Mouse (Mus musculus): ENCODE results near the gene Rnaseh1. TPM values are rescaled to one million over a fixed set of nuclear protein-coding genes. Genes with fewer than 3 reads are reported as not detected.

Rnaseh1 gene
- total RNA-seq (2021): 10 to 100 TPM in 1 of 2 experiments, 1 to 10 TPM in 1; 9.5 to 14.7 TPM
- polyA plus RNA-seq (2012; rRNA removed): 4.0 and 5.1 TPM in 2 replicates
- long read RNA-seq, transcript Rnaseh1-201 (8 exons, 1,455 nt): major isoform, 11 of 12 reads
- long read RNA-seq, partial matches to known transcripts: 0 of 12 reads
- long read RNA-seq, other reads (novel, unspliced or antisense): 1 of 12 reads

DNA sequence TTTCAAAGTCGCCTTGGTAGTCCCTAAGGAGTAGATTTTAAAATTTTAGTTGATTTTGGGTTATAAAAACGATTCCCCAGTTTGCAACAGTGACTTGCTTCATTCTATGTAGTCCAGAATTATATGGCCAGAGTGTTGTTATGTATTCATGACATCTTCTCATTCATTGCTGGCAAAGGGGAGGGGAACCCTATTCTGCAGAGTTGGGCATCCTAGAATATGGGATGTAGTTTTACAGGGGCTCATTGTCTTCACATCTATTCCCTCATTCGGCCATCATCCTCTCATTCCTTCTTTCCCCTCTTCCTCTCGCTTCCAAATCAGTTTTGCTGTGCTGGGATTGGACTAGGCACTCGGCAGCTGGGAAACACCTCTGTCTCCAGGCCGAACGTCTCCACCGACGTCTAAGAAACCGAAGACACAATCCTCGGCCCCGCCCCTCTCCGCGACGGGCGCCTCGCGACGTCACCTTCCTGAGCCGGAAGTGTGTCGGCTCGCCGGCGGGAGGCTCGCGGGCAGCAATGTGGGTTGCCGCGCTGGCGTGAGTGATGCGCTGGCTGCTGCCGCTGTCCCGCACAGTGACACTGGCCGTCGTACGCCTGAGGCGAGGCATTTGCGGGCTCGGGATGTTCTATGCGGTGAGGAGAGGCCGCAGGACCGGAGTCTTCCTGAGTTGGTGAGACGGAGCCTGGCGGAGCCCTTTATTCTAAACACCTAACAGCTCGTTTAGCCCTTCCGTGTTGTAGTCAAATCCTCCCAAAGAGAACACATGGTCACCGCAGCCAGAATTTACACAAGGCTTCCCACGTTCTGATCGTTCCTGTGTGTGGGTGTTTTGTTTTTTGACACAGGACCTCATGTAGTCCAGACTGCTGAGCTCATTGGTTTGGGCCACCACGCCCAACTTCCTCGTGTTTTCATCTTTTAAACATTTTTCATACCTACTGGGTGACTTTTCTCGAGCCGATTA lies at the start of gene Rnaseh1:
Gene Rnaseh1 (plus strand): TSS at position 462 of the 970 bp plus-strand sequence.
- peak; percentile 93 for DNase-seq

DNA sequence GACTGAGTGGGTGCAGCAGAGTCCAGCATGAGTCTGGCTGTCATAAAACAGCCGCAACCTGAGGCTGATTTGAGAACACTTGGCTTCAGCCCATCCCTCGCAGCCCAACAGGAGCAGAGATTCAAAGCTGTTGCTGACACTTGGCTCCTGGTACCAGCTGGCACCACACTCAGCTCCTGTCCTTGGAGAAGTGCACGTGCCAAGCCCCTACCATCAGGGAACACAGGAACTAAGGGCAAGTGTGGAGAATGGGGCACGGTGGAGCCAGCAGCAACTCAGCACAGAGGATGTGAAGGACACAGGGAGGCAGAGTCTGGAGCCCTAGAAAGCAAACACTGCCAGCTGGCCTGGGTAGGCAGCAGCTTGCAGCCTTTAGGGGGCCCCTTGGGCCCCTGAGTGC lies 47.1 kb upstream of the Rnaseh1 start:
- DNase-seq: peak; percentile 72

DNA sequence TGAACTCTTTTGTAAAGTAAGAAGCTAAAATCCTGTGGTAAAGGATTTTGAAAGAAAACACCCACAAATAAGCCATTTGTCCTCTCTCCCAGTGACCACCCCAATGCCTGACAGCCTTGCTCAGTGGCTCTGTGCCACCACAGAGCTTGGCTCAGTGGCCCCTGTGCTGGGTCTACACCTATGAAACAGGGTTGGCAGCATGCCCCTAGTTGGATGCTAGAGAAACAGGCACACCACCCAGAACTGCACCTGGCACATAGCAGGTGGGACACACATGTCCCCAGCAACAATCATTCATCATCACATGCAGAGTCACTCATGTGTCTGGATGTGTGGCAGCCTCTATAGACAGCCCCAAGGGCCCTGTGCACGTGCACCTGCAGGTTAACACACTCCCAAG lies 45.9 kb upstream of the Rnaseh1 start:
- DNase-seq: no peak

DNA sequence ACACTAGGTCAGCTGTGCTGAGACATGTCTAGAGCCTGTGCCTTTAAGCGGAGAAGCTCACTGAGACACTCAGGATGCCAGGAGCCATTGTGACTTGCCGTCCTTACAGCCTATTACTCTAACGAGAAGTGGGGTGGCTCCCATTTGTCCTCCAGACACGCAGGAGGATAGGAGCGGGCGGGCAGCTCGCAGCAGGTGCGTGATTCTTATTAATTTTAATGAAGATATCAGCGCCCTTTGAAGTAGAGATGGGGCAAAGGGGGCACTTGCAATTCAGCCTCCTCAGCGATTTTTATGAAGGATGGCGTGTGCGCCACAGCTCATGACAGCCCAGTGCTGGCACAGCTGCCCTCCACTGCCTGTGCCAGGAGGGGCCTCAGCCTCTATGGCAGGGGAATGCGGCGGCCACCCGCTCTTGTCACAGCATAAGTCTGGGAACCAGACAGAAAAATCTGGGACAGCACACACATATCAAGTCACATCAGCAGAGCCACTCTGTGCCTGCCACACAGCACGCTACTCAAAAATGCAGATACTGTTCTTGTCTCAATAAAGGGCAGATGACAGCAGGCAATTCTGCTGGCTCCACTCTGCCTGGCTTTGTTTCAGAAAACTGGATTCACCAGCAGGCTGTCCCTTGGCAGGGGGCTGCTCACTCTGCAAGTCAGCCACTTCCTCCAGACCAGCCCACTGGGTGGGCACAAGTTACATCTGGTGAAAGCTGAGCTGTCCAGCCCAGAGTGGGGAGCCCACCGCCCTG lies 41.7 kb upstream of the Rnaseh1 start:
- no peak for DNase-seq

DNA sequence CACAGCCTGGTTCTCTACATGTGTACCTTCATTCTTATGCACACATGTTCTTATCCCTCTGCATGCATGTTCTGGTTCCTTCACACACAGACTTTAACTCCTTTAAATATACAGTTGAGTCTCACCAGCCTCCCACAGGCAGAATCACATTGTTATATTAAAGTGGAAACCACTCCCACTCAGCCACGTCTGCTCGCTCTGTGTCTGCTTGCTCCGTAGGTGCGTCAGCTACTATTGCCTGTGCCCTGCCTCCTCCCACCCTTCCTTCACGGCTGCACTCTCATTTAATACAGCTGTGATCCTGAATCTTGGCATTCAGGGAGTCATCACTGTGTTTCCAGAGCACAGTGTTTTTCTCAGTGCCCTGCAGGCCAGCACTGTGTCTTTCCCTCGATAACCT lies 37.0 kb upstream of the Rnaseh1 start:
- no peak for DNase-seq

DNA sequence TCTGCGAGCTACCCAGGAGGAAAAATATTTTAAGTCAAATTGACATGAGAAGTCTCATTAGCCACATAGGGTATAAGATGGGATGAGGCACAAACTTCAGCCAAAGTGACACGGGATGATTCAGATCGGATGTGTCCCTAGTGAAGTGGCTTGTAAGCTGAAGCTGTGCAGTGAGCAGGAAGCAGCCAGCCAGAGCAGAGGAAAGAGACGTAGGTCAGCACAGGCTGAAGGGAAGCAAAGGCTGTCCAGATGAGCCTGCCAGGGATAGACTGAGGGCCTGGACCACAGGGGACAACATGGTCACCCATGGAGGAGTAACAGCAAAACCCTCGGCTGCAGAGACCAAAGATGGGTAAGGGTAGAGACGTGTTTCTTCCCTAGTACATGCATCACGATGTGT lies 35.0 kb upstream of the Rnaseh1 start:
- DNase-seq: no peak

DNA sequence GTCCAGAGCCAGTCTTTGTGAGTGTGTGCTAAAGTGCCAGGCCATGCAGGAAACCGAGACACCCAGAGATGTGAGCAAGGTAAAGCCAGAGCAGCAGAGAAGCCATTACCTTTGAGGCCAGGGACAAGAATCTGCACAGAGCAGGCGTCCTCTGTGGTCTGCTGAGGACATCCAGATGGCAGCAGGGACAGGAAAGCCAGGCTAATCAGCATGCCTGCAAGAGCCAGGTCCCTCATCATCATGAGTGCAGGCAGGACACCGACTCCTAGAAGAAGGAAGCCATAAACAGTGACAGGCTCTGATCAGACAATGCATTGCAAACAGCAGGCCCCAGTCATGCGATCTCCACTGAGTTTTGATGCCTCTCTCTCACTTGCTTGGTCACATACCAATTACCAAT lies 32.1 kb upstream of the Rnaseh1 start:
- no peak for DNase-seq

DNA sequence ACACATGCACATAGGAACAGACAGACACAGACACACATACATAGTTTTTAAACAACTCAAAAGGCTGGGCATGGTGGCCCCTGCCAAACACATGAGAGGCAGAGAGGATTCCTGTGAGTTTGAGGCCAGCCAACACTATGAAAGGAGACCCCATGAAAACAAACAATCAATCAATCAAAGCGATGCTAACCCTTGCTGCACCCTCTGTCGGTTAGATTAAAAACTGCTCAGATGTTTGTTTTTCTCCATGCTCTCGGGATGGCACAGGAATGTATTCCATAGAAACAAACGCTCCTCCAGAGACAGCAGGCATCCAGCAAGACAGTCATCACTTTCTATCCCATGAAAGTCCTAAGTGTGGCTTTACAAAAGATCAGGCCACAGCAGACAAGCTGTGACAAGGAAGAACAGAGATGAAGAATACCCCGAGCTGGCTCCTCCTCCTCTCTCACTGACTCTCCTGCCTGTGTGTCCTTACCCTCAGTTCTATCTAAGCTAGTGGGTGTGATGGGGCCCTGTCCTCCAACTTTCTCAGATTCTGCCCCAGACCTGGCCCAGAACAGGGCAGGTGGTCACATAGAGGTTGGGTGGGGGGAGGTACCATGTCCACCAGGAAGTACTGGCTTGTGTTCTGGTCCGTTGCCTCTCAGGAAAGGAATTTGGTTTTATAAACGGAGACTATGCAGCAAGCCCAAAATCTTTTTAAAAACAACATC lies 27.8 kb upstream of the Rnaseh1 start:
- DNase-seq: no peak

DNA sequence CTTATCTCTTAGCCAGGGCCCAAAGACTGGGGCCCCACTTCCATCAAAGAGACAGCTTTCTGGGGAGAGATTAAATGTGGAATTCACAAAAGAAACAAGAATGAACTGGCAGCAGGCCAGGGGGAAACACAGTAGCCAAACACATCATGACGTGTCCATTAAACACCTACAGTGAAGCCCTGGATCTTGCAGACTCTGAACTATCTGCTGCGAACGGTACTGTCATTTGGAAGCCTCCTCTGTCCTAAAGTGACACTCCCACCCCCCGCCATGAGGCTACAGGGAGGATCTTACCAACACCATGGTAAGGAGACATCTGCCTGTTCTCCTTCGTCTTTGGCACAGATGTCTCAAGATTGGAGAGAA lies 27.3 kb upstream of the Rnaseh1 start:
- DNase-seq: no peak

DNA sequence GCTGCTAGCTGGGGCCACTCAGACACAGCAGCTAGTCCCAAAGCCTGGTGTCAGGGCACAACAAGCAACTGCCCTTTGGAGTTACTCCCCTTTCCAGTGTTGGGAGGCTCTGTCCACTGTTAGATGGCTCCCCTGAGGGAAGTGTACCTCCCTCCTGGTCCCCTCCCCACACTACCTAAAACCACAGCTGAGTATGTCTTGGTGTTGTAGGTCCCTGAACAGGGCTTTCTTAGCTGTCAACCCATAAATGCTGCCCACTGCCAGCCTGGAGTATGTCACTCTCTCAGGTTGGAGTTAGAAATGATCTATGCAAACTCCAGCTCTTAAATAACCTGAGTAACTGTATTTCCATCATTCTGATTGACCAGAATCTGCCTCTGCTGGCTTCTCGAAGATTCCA lies 26.8 kb upstream of the Rnaseh1 start:
- no peak for DNase-seq

DNA sequence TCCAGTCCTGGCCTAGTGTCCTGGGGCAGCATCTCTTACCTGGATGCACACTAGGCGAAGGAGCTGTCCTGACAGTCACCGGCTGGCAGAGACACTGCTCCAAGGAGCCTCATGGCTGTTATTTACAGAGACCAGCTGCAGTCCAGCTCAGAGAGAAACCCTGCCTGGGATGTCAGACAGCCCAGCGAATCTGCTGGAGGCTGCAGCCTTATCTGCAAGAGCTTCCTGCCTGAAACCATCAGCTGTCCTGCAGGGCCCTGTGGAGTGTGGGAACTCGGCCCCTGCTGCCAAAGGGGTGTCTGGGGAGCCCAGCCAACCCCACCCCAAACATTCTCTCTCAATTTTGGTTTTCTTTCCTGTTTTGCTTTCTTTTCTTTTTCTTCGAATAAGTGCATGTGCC lies 26.2 kb upstream of the Rnaseh1 start, which contains the start of gene Colec11:
Gene Colec11 (minus strand): TSS at position 183 of the 400 bp plus-strand sequence.
- DNase-seq: no peak

DNA sequence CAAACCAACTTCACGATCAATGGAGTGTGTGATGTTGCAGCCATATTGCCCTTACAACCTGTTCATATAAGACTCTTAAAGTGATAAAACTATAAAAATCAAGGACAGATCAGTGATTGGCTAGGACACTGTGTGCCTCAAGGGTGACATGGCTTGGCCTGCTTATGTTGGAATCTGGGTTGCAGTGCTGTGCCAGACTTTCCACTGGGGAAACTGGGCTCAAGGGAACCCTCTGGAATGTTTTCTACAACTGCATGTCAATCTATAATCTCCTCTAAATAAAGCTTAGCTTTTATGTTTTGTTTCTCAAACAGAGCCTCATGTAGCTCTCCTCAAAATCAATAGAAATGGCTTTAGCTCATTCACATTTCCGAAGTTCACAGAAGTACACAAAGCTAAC lies 25.2 kb upstream of the Rnaseh1 start:
- DNase-seq: no peak

DNA sequence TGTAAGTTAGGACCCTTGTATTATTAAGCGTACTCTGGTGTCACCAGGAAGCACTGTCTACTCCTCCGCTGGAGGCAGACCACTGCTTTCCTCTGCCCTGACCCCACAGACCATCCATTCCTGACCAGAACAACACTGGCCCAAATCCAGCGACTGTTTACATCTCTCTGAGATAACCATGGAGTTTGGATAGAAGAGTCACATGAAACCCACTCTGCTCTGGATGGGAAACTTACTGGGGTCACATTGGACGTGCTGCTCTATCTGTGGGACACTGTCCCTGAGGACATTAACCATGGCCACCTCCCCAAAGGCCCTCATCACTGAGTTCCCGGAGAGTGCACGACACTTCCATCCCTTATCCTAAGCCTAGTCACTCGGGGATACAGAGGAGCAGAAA lies 24.0 kb upstream of the Rnaseh1 start:
- no peak for DNase-seq

DNA sequence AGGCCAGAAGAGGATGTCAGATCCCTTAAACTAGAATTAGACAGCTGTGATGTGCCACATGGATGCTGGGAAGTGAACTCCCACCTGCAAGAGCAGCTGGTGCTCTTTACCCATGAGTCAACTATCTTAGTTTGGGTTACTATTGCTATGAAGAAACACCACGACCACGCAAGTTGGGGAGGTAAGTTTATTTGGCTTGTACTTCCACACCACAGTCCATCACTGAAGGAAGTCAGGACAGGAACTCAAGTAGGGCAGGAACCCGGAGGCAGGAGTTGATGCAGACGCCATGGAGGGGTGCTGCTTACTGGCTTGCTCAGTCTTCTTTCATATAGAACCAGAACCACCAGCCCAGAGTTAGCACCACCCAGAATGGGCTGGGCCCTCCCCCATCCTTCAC lies 22.3 kb upstream of the Rnaseh1 start:
- no peak for DNase-seq

DNA sequence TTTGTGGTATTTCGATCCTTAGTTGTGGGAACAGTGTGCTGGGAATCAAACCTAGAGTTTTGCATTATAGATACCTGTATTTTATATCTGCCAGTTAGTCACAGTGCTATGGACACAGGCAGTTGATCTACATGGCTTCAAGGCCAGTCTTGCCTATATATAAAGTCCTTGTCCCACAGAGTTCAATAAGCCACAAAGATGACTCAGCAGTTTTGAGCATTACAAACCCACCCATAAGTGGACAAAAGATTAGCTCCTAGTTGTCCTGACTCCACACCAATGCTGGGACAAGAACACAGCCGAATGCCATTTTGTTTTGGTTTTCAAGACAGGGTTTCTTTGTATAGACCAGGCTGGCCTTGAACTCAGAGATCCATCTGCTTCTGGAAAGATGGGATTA lies 21.0 kb upstream of the Rnaseh1 start:
- no peak for DNase-seq

DNA sequence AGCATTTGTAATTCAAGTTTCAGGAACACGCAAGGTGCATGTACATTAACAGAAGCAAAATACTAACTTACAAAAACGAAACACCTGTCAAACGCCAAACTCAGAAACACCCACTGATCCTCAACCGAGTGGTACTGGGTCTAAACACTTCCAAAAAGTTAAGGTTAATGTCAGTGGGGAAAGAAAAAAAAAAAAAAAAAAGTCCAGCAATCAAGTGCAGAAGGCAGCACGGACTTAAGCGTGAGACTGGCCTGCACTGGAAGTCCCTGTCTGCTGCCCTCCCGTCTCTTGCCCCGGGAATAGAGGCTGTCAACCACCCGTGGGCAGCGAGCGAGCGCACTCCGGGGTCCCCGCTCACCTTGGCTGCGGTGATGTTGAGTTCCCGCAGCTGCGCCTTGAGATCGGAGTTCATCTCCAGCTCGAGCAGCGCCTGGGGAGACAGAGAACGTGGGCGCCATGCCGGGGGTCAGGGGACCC lies 14.3 kb upstream of the Rnaseh1 start:
- DNase-seq: no peak

DNA sequence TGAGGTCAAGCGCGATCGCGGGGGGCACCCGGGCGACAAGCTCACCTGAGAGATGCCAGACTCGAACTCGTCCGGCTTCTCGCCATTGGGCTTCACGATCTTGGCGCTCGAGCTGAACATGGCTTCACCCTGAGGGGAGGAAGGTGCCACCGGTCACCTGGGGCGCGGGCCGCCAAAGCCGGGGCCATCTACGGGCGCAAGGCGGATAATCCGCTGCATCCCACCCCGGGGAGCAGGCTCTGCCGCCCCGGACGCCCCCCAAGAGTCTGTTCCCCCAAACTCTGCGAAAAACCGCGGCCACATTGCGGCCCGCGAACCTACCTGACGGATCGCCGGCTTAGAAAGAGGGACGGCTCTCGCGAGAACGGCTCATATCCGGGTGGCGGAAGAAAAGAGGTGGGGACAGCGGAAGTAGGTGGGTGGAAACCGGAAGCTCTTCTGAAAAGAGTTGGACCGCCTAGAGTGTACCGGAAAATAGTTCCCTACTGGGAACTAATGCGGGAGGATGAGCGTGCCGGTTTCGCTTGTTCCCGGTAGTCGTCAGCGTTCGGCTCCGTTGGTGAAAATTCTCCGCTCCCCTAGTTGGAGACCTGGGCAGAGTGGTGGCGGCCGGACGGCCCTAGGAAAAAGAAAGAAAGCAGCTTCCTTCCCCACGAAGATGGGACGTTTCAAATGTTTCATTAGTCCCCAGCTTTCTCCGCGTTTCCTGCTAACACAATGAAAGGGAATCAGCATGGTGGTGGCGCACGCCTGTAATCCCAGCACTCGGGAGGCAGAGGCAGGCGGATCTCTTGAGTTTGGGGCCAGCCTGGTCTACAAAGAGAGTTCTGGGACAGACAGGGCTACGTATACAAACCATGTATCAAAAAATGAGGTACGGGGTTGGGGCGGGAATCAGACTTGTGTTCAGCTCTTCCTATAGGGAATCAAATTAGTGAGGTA lies 13.6 kb upstream of the Rnaseh1 start, which contains the start of gene Rps7:
Gene Rps7 (minus strand): TSS at position 419 of the 942 bp plus-strand sequence.
- DNase-seq: peak; percentile 93

DNA sequence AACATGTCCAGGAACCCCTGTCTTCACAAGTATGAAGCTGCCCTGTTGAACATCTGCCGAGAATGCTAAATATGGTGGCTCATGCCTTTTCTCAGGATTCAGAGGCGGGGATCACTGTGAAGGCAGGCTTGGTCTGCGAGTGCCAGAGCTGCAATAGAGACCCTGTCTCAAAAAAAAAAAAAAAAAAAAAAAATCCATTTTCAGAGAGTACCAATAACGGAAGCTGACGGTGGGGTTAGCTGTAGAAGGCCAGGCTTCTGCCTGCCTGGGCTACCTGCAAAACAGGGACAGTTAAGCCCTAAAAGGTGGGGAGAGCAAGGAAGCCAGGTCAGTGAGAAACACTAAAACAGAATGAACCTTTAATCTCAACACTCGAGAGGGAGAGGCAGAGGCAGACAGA lies 12.9 kb upstream of the Rnaseh1 start:
- DNase-seq: no peak

DNA sequence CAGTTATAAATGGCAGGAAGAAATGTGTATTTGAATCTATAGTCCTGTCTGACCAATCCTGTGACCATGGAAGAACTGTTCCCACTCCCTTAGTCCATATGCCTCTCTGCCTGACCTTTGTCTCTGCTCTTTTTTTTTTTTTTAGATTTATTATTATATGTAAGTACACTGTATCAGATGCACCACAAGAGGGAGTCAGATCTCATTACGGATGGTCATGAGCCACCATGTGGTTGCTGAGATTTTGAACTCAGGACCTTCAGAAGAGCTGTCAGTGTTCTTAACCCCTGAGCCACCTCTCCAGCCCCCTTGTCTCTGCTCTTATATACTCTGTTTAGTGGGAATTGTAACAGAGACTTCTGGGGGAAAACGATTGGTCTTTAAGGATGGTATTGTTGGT lies 10.6 kb upstream of the Rnaseh1 start:
- DNase-seq: no peak

DNA sequence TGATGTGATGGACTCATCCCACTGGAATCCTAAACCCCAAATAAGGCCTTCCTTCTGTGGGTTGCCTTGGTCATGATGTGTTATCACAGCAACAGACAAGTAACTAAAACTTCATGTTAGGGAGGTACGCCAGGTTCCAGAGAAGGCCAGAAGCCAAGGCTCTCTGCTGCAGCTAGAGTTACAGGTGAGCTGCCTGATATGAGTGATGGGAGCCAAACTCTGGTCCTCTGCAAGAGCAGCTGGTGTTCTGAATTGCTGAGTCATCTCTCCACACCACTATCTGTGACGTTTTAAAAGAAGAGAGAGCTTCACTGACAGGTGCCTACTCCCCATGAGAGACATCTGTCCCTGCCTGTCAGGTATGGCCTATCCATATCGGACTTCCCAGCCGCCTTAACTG lies 13.2 kb downstream of the Rnaseh1 start:
- DNase-seq: no peak

DNA sequence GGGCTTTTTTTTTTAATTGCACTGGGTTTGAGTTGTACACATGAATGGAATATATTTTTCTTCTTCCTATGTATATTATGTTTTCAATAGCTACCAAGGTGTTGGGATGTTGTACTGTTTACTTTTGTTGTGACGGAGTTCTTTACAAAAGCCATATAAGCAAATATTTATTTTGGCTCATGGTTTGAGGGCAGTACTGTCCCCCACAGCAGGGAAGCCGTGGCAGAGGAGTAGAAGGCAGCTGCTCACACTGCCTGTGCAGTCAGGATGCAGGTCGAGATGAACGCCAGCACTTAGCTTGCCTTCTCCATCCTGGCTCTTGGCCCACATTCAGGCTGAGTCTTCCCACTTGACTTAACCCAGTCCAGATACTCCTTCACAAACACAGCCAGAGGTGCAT lies 17.3 kb downstream of the Rnaseh1 start:
- no peak for DNase-seq

Measured in adrenal gland, adult 2 months (tissue).